Mouse (Mus musculus) mouse embryonic stem cell (cell line): Measurements from ENCODE around the gene Kcnip4.

Source experiments
- in situ Hi-C, 2 experiments: fragments of 300-500 bp; cut with MboI; formaldehyde crosslinking; loops; 1 replicate in 1 of 2; 3 replicates in 1 of 2; pipeline ENCODE4 v1.14.3; 2019 to 2020; ENCODE audit warnings: low sequenced_read_pairs in 2 of 2, low pct_unique_long_range_greater_than_20kb in 1 of 2, mixed read lengths in 1 of 2; ENCODE audit not compliant: unreplicated experiment in 1 of 2

Kcnip4 gene

DNA sequence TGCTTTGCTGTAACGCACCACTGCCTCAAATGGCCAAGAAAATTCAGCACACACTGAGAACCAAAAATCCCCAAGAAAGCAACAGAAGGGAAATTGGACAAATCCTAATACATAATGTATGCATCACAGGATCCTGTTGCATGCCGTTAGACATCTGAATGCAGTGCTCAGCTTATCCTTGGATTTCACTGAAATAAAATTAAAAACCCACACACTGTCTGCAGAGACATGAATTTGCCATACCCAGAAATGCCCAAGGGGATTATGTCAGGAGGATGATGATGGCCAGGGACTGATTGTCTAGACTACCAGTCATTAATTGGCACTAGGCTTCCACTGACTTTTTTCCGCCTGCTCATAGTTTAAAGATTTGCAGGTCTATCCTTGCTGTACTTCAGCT is 818.7 kb downstream of the Kcnip4 start:
- in situ Hi-C loops: no loop called here

DNA sequence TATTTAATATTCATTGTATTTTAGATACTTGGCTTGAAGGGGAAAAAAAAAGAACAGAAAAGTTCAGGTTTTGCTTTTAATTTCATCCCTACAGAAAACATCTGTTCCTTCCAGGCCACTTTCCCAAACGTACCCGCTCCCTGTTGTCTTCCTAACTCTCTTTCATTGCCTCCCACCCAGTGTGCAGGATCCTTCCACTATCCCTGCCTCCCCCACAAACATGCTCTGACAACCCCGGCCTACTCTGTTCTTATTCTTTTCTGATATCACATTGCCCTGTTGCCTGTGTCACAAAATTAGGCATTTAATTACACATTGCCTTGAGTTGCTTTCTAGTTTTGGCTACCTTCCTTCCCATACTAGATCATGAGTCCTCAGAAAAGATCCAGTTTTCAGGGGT is 837.6 kb downstream of the Kcnip4 start:
- in situ Hi-C loops: no loop called here

DNA sequence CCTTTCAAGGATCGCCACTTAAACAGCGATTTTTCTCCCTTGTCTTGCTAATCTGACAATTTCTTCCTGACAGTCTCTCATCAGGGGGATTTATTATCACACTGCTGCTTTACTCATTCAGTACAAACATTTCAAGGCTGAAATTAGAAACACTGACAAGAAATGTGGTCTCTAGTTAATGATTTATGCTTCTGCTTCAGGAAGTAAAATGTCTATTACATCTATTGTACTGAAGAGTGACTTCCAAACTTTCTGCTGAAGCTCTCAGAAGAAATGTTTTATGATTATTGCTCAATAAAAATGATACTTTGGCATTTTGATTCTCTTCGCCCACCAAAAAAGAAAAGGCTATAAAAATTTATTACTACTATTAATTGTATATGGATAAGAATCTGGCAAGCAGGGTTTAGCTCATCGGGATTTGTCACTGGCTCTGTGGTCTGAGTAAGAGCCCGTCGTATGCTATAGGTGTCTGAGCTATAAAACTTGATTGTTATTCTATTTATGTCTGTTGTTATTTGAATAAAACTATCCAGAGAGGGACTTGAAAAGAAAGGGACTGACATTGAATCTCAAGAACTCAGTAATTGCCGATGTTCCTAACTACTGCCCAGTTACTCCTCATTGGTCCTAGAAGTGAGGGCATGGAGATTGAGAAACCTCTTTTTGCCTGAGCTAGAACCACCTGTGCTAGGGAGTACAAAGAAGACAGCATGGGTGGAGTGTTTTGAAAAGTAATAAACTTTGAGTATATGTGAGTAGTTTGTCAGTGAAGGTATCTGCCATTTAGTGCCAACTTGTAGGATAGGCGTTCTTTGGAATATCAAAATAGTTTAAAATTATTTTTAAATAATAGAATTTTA is 844.7 kb downstream of the Kcnip4 start:
- in situ Hi-C loops: no loop called here

DNA sequence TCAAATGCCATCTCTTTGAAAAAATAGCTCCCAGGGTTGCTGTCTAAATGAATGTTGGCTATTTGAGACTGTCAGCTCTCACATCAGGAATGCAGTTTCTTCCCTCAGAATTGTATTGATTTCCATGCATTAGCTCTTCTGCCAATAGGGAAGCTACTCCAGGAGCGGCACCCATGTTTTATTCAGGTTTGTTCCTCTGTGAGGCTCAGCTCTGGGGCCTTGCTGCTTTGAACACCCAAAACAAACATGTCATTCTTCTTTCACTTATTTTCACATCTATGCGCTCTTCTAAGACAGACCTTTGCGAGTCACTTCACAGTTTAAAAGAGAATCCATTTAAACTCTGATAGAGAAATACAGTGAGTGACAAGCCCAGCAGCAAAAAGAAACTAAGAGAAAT is 862.2 kb downstream of the Kcnip4 start:
- in situ Hi-C loops: no loop called here

DNA sequence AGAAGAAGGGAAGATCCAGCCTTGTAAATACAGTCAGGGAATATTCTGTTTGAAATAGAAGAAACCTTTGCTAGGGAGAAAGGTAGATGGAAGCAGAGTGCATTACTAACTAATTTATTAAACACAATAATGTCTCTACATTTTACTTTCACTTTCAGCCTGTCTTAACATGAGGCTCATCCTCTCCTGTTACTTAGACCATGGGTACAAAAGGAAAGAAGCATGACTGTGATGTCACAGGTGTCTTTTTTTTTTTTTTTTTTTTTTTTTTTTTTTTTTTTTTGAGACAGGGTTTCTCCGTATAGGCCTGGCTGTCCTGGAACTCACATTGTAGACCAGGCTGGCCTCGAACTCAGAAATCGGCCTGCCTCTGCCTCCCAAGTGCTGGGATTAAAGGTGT is 864.7 kb downstream of the Kcnip4 start:
- in situ Hi-C loops: no loop called here

- in situ Hi-C loops: no loop called here
Measured at GRCm38 (mm10) chr5:48650496-48650895, 874.2 kb downstream of the Kcnip4 start.

- in situ Hi-C loops: no loop called here
Measured at GRCm38 (mm10) chr5:48636675-48637074, 888.0 kb downstream of the Kcnip4 start.

GRCm38 (mm10) chr5:48633631-48634030 is 891.1 kb downstream of the Kcnip4 start:
- in situ Hi-C loops: no loop called here

- in situ Hi-C loops: no loop called here
Measured at GRCm38 (mm10) chr5:48623370-48623769, 901.3 kb downstream of the Kcnip4 start.

GRCm38 (mm10) chr5:48606916-48607315 is 917.8 kb downstream of the Kcnip4 start:
- in situ Hi-C loops: no loop called here

GRCm38 (mm10) chr5:48606281-48606680 is 918.4 kb downstream of the Kcnip4 start:
- in situ Hi-C loops: no loop called here

DNA sequence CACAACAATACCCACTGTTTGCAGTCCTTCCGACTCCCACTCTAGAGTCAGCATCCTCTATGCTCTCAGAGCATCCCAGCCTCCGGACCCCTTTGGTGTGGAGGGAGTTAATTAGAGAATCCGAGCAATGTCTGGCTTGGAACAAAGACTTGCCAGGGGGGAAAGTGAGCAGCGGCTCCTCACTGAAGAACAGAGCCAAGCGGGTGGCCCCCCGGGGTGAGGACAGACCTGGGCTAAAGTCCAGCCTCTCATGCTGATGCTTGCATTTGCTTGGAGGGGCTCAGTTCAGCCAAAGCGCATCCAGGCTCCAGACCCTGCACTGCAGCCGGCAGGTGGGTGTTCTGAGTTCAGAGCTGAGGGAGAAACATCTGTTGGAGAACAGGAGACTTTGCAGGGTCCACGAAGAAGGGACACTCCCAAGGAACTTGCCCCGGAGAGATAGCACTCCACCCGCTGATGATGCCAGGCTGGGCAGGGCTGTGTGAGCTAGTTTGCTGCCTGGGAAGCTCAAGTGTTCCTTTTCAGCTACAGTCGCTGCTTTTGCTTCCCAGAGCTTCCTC is 925.1 kb downstream of the Kcnip4 start:
- in situ Hi-C loops: no loop called here

- in situ Hi-C loops: no loop called here
Measured at GRCm38 (mm10) chr5:48588014-48588413, 936.7 kb downstream of the Kcnip4 start.

DNA sequence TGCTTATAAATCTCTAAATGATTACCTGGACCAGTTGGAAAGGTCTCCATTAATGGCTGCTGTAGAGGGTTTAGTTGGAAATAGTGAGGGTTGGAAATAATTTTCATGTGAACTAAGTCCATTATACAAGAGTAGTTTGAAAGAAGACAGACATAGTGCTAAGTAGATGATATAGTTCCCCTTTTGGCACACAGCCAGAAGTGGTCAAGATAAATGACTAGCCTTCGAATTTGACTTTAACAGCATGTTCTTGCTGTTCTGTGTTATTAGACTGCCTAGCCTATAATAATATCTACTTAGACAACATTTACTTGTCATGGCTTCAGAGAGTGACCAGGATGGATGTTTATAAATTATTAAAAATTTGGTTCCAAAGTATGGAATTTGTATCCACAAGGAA is 941.3 kb downstream of the Kcnip4 start:
- in situ Hi-C loops: no loop called here

GRCm38 (mm10) chr5:48563996-48564587 is 960.6 kb downstream of the Kcnip4 start:
- in situ Hi-C loops: no loop called here

GRCm38 (mm10) chr5:48551753-48552152 is 973.0 kb downstream of the Kcnip4 start:
- in situ Hi-C loops: no loop called here

DNA sequence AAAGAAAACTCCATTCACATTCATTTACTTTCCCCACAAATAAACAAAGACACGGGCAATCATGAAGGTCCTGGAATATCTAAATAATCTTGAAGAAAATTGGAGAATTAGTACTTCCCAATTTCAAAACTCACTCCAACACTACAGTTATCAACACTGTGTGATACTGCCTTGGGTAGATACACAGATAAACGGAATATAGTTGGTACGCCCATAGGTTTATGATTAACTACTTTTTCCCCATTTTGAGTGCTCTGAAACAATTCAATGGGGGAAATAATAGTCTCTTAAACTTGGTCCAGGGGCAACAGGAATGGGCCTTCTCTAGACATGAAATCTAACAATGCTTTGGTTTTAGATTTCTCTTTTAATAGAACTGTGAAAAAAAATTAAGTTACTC is 978.9 kb downstream of the Kcnip4 start:
- in situ Hi-C loops: no loop called here

DNA sequence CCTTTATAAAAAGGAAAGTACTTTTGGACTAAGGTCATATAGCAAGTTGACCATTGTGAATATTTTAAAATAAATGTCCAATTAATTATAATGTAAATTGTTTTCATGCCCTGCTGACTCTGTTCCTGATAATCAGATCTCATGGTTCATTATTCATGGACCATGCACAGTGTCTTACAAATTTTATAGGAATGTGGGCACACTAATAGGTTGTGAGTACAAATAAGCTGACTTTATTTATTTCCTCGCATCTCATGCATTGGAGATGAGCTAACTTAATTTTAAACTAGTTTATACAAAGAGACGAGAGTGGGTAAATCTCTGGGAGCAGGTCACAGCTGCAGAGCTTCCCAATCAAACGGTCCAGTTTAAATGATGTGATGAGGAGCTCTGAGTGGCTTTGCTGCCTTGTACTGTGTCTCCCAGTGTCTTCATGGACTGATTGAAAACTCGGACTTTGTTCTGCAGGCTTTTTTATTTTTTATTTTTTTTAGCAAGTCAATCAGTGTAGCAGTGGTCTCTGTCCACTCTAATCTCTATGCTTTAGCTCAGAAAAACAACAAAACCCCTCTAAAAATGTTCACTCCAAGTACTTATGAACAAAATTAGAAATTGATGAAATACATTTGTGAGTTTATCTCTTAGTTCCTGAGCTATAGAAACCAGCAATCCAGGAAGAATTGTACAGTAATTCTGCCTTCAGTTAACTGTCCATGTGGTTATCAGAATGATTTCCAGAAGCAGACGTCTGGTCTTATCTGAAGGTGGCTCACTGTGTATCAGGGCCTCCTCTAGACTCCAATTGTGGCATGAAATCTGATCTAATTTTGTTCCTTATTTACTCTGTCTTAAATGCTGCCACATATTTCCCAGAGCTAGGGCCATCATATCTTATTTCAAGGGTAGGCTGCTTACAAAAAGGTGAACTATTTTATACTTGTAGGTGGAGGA is 979.6 kb downstream of the Kcnip4 start:
- in situ Hi-C loops: no loop called here

GRCm38 (mm10) chr5:48518035-48518434 is 1006.7 kb downstream of the Kcnip4 start:
- in situ Hi-C loops: no loop called here
